In genomic region chr19:8721378-8721777, GRCm38 (mm10) we compare ENCODE assay signal across 12 mouse cellular contexts. TPM values are rescaled to one million over a fixed set of nuclear protein-coding genes. Genes with fewer than 3 reads are reported as not detected.
A peak's percentile ranks its signal among the peaks of the same experiment; 100 is the strongest.
DNase-seq lines count a peak whose midpoint lies in the region; ATAC-seq and TF ChIP-seq lines count a peak whose summit lies in the region.
"Had no signal": no experiment of that assay in that cellular context is flagged by ENCODE, and none has a peak within 500 bp of the region (broad histone marks: within the 10 kb centered on the region; RNA-seq: fewer than 3 reads in every experiment).

No protein-coding gene starts in this region.

- peak overlapping the region; percentile 87 for H3K4me2 ChIP-seq in liver, embryonic 11.5 days
- H3K4me2 ChIP-seq in limb, embryonic 14.5 days (replicated peaks; ENCODE audit: low read depth, low read length, severe bottlenecking), result no peak overlapping the region
- H3K4me2 ChIP-seq in neural tube, embryonic 15.5 days, result peak overlapping the region; percentile 67

- WGBS in liver, embryonic 11.5 days, result 57% methylated on average over 1 of the region's 1 CpGs
- WGBS in limb, embryonic 14.5 days, result 69% methylated on average over 1 of the region's 1 CpGs
- WGBS in neural tube, embryonic 15.5 days, result 89% methylated on average over 1 of the region's 1 CpGs

- peak; percentile 47 for DNase-seq in cerebellum, adult 9-10 months
- no peak for DNase-seq in cerebellum, postnatal 10 days
- DNase-seq in liver, embryonic 11.5 days (ENCODE audit: low spot score), result no peak
- DNase-seq in liver, result no peak
- no peak for DNase-seq in limb, embryonic 14.5 days (ENCODE audit: low spot score)
- no peak for DNase-seq in testis, postnatal 10 days (ENCODE audit: low spot score)
- DNase-seq in left cerebral cortex, postnatal 14 days (ENCODE audit: low spot score in 2 of 2), result no peak
- DNase-seq: cerebellum, postnatal 14 days; gastrocnemius, postnatal 10 days; kidney, adult 11 months had no signal

- H3K4me3 ChIP-seq in liver, embryonic 11.5 days (ENCODE audit: low read depth, low read length), result peak overlapping the region; percentile 88; the same call in 1 of the 2 replicates
- no peak overlapping the region for H3K4me3 ChIP-seq in limb, embryonic 14.5 days (replicated peaks; ENCODE audit: low read length)
- peak overlapping the region; percentile 70 for H3K4me3 ChIP-seq in neural tube, embryonic 15.5 days (replicated peaks)

- H3K4me1 ChIP-seq in liver, embryonic 11.5 days (replicated peaks; ENCODE audit: control insufficient read depth, insufficient read depth, low read length), result peaks cover 25% of the 10 kb centered on the region
- peaks cover 16% of the 10 kb centered on the region for H3K4me1 ChIP-seq in limb, embryonic 14.5 days (ENCODE audit: control insufficient read depth, insufficient read depth, low read length)
- H3K4me1 ChIP-seq in neural tube, embryonic 15.5 days, result peaks cover 39% of the 10 kb centered on the region

- H3K27ac ChIP-seq in liver, embryonic 11.5 days (ENCODE audit: low read depth, low read length), result peak overlapping the region; percentile 23; the same call in 1 of the 2 replicates
- H3K27ac ChIP-seq in limb, embryonic 14.5 days (replicated peaks; ENCODE audit: low read depth, low read length), result no peak overlapping the region
- no peak overlapping the region for H3K27ac ChIP-seq in neural tube, embryonic 15.5 days (replicated peaks)

- H3K27me3 ChIP-seq in liver, embryonic 11.5 days (replicated peaks; ENCODE audit: control insufficient read depth, insufficient read depth, low read length), result no peaks in the 10 kb centered on the region
- no peaks in the 10 kb centered on the region for H3K27me3 ChIP-seq in limb, embryonic 14.5 days (ENCODE audit: control insufficient read depth, insufficient read depth, low read length)
- no peaks in the 10 kb centered on the region for H3K27me3 ChIP-seq in neural tube, embryonic 15.5 days (replicated peaks)

- peaks cover 21% of the 10 kb centered on the region for H3K36me3 ChIP-seq in liver, embryonic 11.5 days (ENCODE audit: control insufficient read depth, insufficient read depth, low read length)
- H3K36me3 ChIP-seq in limb, embryonic 14.5 days (ENCODE audit: control insufficient read depth, insufficient read depth, low read length), result peaks cover 26% of the 10 kb centered on the region
- peaks cover 19% of the 10 kb centered on the region for H3K36me3 ChIP-seq in neural tube, embryonic 15.5 days

- H3K9me3 ChIP-seq in liver, embryonic 11.5 days (ENCODE audit: control insufficient read depth, low read length), result no peaks in the 10 kb centered on the region
- H3K9me3 ChIP-seq in limb, embryonic 14.5 days (ENCODE audit: control insufficient read depth, low read length), result no peaks in the 10 kb centered on the region
- no peaks in the 10 kb centered on the region for H3K9me3 ChIP-seq in neural tube, embryonic 15.5 days (replicated peaks)

- intact Hi-C loops in left cerebral cortex, postnatal 14 days (cut with DNase I), result no loop called here

- no peak for ATAC-seq in liver, embryonic 11.5 days (replicated peaks; ENCODE audit: low FRiP score)
- ATAC-seq in limb, embryonic 14.5 days (ENCODE audit: low FRiP score, low read depth), result no peak
- ATAC-seq in neural tube, embryonic 15.5 days (ENCODE audit: low FRiP score), result no peak

- TF ChIP-seq POLR2A in limb, embryonic 14.5 days (IDR thresholded peaks at IDR 0.05; ENCODE audit: borderline replicate concordance, extremely low read depth, insufficient read depth, insufficient read length), result no peak

- no peak overlapping the region for H3K9ac ChIP-seq in liver, embryonic 11.5 days (ENCODE audit: low read depth, low read length)
- H3K9ac ChIP-seq in limb, embryonic 14.5 days (ENCODE audit: low read depth, low read length, severe bottlenecking), result peak overlapping the region; percentile 9; the same call in 1 of the 2 replicates
- no peak overlapping the region for H3K9ac ChIP-seq in neural tube, embryonic 15.5 days (replicated peaks)

RNA-seq across cellular contexts. Expression of gene Slc3a2, which starts 1.8 kb away (rescaled TPM):
- 150 and 159 TPM in 2 replicates for polyA plus RNA-seq in liver, embryonic 11.5 days (2014; fragmentation: Nextera tagmentation; extraction: Ambion mirVana)
- polyA plus RNA-seq in limb, embryonic 14.5 days (2012; rRNA removed), result 111 and 123 TPM in 2 replicates
- polyA plus RNA-seq in limb, embryonic 14.5 days (2014; fragmentation: Nextera tagmentation; extraction: Ambion mirVana), result 101 and 109 TPM in 2 replicates
- 158 and 159 TPM in 2 replicates for polyA plus RNA-seq in neural tube, embryonic 15.5 days (2015; fragmentation: Nextera tagmentation; extraction: Ambion mirVana)
- total RNA-seq in left cerebral cortex, postnatal 14 days (2021), result 100 to 1,000 TPM; 182 to 189 TPM

RNA-seq across cellular contexts. Expression of gene Wdr74, which starts 14.2 kb away (rescaled TPM):
- polyA plus RNA-seq in liver, embryonic 11.5 days (2014; fragmentation: Nextera tagmentation; extraction: Ambion mirVana), result 142 and 143 TPM in 2 replicates
- polyA plus RNA-seq in limb, embryonic 14.5 days (2012; rRNA removed), result 66.4 and 66.6 TPM in 2 replicates
- polyA plus RNA-seq in limb, embryonic 14.5 days (2014; fragmentation: Nextera tagmentation; extraction: Ambion mirVana), result 85.5 and 87.2 TPM in 2 replicates
- 91.0 and 95.2 TPM in 2 replicates for polyA plus RNA-seq in neural tube, embryonic 15.5 days (2015; fragmentation: Nextera tagmentation; extraction: Ambion mirVana)
- total RNA-seq in left cerebral cortex, postnatal 14 days (2021), result 10 to 100 TPM; 42.3 to 43.9 TPM

RNA-seq across cellular contexts. Expression of gene 1700092M07Rik, which starts 19.1 kb away (rescaled TPM):
- 1.7 and 2.0 TPM in 2 replicates for polyA plus RNA-seq in liver, embryonic 11.5 days (2014; fragmentation: Nextera tagmentation; extraction: Ambion mirVana)
- polyA plus RNA-seq in limb, embryonic 14.5 days (2012; rRNA removed), result 1.6 and 3.2 TPM in 2 replicates
- polyA plus RNA-seq in limb, embryonic 14.5 days (2014; fragmentation: Nextera tagmentation; extraction: Ambion mirVana), result 1.6 and 2.1 TPM in 2 replicates
- 1.5 and 2.2 TPM in 2 replicates for polyA plus RNA-seq in neural tube, embryonic 15.5 days (2015; fragmentation: Nextera tagmentation; extraction: Ambion mirVana)
- not detected for total RNA-seq in left cerebral cortex, postnatal 14 days (2021)
- polyA plus RNA-seq: spleen, adult 2 months had no signal

RNA-seq across cellular contexts. Expression of gene Stx5a, which starts 19.8 kb away (rescaled TPM):
- 69.5 and 73.1 TPM in 2 replicates for polyA plus RNA-seq in liver, embryonic 11.5 days (2014; fragmentation: Nextera tagmentation; extraction: Ambion mirVana)
- polyA plus RNA-seq in limb, embryonic 14.5 days (2012; rRNA removed), result 188 and 197 TPM in 2 replicates
- polyA plus RNA-seq in limb, embryonic 14.5 days (2014; fragmentation: Nextera tagmentation; extraction: Ambion mirVana), result 161 and 174 TPM in 2 replicates
- polyA plus RNA-seq in neural tube, embryonic 15.5 days (2015; fragmentation: Nextera tagmentation; extraction: Ambion mirVana), result 124 and 127 TPM in 2 replicates
- total RNA-seq in left cerebral cortex, postnatal 14 days (2021), result 10 to 100 TPM; 63.6 to 64.6 TPM

RNA-seq across cellular contexts. Expression of gene Nxf1, which starts 35.5 kb away (rescaled TPM):
- polyA plus RNA-seq in liver, embryonic 11.5 days (2014; fragmentation: Nextera tagmentation; extraction: Ambion mirVana), result 197 and 198 TPM in 2 replicates
- 263 and 265 TPM in 2 replicates for polyA plus RNA-seq in limb, embryonic 14.5 days (2012; rRNA removed)
- polyA plus RNA-seq in limb, embryonic 14.5 days (2014; fragmentation: Nextera tagmentation; extraction: Ambion mirVana), result 168 and 187 TPM in 2 replicates
- 127 and 140 TPM in 2 replicates for polyA plus RNA-seq in neural tube, embryonic 15.5 days (2015; fragmentation: Nextera tagmentation; extraction: Ambion mirVana)
- 10 to 100 TPM; 61.9 to 73.6 TPM for total RNA-seq in left cerebral cortex, postnatal 14 days (2021)
